Mouse (Mus musculus) gastrocnemius, postnatal 14 days (tissue): ENCODE data around the gene Rgs10. TPM values are rescaled to one million over a fixed set of nuclear protein-coding genes. Genes with fewer than 3 reads are reported as not detected.

Source experiments
- DNase-seq: peaks from one replicate; pipeline ENCODE4 v3.0.0; 2021; ENCODE audit warnings: mixed read lengths
- intact Hi-C: fragments of 180-260 bp; cut with DNase I; formaldehyde crosslinking; loops from one replicate; pipeline ENCODE4 v1.15.1; 2025; ENCODE audit warnings: low total_unique reads
- total RNA-seq, 2 experiments: library from RNA; stranded (reverse); gene quantifications; 2 replicates each; pipeline ENCODE4 v1.2.3; 2021

The Rgs10 gene
- total RNA-seq, 2 experiments from 2014 or later, result 5.4 to 6.1 TPM

DNA sequence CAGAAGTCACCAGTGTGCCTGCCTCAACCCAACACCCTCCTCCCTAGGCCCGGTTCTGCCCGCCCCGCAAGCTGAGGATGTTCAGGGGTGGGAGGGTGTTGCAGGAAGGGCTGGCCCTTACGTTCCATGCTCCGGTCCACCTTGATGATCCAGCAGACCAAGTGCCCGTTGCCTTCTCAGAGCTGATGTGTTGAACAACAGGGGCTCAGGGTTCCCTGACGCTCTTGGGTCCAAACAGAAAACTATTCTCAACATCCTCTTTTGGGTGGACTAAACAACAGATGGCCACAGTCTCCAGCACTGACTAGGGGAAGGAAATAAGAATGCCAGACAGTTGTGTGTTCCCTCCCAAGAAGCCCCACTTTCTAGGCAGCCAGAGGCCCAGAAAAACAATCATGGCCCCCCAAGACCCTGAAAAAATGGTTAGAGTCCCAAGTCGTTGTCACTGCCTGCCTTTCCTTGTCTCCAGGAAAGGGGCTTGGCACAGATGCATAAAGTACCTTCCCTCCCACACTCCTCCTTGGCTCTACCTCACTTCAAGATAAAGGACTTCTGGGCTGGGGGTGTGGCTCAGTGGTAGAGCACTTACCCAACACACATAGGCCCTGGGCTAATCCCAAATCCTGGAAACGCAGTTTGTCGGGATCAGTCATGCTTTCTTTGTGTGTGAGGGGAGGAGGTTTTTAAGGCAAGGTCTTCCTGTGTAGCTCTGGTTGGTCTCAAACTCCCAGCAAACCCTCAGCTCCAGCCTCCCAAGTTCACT lies 6.3 kb downstream of the Rgs10 start:
- DNase-seq, result no peak
- intact Hi-C loops, result no loop called here

DNA sequence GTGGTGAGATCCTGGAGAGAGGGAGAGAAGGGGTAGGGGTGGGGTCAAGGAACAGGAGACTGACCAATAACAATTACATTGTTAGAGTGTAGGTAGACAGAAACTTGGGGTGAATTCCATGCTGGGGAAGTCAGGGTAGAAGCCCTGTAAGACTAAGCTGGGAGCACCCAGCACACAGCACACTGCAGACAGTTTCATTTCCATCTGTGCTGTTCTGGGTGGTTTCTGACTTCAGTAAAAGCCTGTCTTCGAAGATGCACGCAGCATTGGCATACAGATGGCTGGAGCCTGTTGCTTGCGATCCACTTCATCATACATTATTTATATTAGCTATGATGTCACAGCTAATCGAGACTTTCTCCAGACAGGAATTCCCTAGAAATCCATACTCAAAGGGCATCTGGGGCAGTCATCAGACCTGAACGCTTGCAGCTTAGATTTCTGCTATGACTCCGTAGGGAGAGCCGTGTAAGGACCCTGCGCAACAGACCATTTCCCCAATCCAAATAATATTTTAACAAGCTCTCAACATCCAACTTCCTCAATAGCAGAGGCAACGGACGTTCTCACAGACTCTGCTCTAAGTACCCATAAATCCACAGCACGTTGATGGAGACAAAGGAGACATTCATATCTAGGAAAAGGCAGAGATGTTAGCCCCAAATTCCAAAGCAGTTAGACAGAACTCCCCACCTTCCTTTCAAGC lies 7.7 kb downstream of the Rgs10 start:
- DNase-seq, result no peak
- intact Hi-C loops, result no loop called here

DNA sequence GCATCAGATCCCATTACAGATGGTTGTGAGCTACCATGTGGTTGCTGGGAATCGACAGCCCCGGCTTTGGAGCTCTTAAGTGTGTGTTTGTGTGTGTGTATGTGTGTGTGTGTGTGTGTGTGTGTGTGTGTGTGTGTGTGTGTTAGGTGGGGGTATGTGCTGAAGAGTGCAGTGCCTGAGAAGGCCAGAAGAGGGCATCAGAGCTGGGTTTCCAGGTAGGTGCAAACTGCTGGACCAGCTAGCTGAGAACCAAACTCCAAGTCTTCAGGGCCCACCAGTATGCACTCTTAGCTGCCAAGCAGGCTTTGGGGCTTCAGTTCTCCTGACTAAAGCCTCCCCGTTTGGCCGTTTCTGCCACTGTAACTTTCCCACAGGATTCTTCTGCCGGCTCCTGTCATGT lies 10.3 kb downstream of the Rgs10 start:
- no peak for DNase-seq
- intact Hi-C loops, result no loop called here

DNA sequence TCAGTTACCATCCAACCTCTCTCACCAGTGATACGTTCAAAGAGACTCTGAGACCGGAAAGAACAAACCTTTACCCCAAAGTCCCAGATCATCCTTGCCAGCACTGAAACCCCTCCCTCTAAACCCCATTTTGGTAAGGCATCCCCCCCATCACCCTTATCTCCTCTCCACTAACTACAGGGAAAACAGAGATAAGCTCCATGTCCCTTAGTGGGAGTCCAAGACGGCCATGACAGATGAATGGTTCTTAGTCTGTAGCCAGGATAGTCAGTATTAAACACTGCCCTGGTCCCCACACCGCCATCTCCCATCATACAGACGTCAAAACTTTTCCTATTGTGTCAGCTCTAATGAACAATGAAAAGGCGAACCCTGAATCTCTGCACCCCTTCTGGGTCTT lies 14.6 kb downstream of the Rgs10 start:
- intact Hi-C loops, result no loop called here
- DNase-seq, result no peak

DNA sequence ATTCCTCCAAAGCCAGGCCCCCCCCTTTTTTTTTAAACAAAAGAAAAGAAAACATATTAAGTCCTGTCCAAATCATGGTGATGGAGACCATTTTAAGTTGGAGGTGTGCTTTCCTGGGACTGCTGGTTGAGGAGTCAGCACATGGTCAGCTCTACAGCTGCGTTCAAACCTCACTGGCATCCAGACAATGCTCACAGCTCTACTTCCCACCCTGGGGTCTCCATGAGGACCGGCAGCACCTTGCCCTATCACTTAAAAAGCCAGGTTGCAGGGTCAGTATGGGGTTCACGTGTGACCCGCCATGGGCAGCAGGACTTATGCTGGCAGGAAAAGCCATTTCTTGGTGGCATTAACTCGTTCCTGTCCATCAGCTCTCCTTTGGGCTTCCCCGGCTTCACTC lies 15.0 kb downstream of the Rgs10 start:
- intact Hi-C loops, result no loop called here
- DNase-seq, result no peak

DNA sequence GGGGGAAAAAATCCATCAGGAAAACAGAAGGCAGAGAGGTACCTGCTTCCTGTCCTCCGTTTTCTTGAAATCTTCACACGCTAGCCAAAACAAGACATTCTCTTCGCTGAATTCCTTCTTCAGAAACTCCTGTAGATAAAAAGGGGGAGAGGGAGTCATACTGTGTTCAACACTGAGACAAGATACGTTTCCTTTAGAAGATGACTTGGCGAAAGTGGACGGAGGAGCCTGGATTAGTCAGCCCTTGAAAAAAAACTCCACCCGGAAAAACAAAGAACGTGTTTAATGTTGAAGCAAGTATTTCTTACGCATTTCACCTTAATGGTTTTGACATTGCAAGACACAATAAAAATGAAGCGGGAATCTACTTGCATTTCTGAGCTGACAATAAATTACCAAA lies 15.4 kb downstream of the Rgs10 start:
- intact Hi-C loops, result no loop called here
- no peak for DNase-seq

DNA sequence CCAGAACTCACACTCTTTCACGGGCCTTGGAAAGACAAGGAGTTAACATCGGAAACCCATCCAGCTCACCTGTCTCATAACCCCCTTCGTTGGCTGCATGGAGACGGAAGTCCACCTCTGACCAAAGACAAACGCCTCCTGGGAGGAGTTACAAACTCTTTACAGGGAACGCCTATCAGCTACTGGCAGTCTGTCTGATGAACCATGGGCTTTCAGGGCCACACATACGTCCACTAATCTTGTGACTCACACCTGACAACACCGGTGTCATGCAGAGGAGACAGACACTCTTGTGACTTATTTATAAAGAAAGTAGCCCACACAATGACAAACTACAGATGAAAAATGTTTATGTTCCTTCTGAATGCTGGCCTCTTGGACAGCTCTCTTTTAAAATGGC lies 16.0 kb downstream of the Rgs10 start:
- intact Hi-C loops, result no loop called here
- DNase-seq, result no peak

DNA sequence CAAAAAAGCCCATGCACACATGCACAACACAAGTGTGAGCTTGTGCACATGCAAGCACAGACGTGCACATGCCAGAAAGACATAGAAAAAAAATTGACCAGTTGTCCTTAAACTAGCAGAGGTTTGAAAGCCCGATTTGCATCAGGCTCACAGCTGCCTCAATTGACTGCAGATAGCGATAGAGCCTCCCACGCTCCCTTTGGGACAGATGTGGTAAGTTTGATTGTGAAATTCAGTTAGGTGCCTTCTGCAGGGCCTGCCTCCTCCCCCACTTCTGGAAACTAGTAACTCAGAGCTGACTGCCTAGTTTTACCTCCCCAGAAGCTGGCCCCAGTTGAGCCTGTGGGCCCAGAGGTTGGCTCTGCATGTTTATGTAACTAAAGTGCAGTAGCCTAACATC lies 19.9 kb downstream of the Rgs10 start:
- intact Hi-C loops, result no loop called here
- DNase-seq, result no peak

DNA sequence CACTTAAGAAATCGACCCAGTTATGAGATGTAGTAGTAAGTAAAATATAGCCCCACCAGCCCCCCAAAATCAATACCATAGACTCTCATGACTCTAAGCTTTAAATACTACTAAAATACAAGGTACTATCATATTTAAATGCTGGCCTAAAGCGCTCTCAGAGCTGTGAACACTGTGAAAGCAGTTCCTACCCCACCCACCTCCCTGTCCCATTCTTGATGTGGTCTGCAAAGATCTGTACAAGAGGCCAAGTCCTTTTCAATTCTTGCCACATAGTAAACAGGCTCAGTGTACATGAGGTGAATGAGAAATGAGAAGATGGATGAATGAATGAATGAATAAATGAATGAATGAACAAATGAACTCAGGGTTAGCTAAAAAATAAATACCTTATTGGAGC lies 21.5 kb downstream of the Rgs10 start:
- no peak for DNase-seq

DNA sequence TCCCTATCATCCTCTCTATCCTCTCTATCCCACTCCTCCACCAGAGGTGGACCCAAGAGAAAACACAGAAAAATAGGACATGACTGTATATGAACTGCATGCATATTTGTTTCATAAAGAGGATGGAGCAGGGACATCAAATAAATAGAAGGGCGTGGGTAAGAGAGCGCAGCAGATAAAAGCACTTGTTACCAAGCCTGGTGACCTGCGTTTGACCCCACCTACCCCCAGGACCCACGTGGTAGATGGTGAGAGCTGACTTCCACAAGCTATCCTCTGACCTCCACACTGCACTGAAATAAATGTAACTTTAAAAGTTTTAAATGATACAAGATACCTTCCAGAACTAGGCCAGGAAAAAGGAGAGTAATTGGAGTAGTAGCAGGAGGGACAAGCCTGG lies 24.8 kb downstream of the Rgs10 start:
- intact Hi-C loops, result no loop called here

More for the DNA sequence above, 21.5 kb downstream of the Rgs10 start:
- intact Hi-C loops, result no loop called here

DNA sequence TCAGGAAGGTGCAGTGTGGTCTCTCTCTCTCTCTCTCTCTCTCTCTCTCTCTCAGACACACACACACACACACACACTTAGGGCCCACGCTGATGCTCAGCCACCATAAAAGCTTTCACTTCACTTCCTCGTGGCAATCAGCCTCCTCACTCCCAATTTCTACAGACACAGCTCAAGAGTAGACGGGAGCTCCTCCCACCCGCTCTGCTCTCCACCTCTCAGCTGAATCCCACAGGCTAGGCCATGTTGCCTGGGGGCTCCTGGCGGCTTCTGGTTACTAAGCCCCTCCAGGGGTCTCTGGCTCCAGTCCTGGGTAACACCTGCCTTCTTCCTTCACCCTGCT lies 25.6 kb downstream of the Rgs10 start:
- intact Hi-C loops, result no loop called here
- no peak for DNase-seq

More for the DNA sequence above, 24.8 kb downstream of the Rgs10 start:
- no peak for DNase-seq

DNA sequence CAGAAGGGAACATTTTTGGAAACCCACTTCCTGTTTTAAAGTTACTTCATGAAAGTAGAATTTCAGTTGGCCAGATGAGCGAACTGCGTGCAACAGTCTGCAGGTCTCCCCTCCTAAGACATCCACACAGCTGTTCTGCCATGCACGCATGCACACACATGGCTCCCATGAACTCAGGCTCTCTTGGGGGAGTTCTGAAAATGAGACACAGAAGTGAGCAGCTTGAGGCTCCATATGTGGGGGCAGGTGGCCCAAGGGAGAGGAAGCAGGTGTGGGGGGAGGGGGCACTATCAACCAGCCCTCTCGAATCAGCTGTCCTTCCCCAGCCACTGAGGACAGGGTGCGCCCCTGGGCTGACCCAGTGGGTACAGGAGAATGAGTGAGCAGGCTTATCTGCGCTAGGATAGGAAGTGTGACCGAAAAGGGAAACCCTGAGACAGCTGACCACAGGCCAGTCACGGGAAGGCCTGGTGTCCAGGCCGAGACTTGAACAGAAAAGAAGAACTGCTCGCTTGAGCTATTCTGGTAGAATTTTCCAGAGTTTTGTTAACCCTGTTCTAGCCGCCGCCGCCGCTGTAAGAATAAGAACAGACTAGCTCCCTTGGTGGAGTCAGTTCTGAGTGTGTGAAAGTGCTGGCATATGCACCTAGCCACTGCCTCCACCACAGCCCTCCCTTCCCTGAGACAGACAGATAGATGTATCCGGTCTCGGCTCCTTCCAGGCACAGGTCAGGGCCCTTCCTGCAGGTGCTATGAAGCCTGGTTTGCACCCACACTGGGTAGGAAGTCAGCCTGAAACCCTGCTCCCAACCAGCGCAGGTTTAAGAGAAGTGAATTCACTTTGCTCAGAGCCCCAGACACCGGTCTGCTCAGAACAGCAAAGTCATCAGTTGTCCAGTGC lies 26.2 kb downstream of the Rgs10 start:
- intact Hi-C loops, result no loop called here
- no peak for DNase-seq

DNA sequence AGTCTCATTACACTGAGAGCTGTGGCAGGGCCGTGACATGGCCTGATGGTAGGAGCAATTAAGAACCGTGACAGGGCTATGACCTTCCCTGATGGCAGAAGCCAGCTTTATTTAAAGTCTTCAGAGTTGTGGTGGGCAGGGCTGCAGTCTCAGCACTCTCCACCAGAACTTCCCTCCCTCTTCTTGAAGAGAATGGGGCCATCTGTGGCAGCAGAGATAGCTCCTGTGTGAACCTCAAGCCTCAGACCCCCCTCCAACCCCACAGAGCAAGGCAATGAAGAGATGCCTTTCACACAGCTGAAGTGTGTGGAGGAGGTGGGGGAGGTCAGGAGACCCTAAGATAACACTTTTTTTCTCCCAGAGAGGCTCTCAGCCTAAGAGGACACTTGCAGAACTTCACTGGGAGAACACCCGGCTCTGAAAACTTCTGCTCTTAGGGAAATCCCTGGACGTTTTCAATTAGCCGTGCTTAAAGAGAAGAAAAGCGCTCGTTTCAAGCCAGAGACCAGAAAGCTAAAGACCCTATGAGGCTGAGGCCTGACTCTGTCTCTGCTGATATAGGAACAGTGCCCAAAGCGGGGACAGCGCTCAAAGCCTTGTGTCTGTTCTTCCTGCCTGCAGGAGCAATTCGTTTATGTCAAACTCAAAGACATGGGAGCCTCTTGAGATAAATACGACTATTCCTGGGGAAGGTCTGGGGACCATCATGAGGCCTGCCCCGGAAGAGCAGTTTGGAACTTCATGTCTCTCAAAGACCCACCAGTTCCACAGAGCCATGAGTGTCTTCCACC lies 27.1 kb downstream of the Rgs10 start:
- intact Hi-C loops, result no loop called here
- DNase-seq, result no peak

DNA sequence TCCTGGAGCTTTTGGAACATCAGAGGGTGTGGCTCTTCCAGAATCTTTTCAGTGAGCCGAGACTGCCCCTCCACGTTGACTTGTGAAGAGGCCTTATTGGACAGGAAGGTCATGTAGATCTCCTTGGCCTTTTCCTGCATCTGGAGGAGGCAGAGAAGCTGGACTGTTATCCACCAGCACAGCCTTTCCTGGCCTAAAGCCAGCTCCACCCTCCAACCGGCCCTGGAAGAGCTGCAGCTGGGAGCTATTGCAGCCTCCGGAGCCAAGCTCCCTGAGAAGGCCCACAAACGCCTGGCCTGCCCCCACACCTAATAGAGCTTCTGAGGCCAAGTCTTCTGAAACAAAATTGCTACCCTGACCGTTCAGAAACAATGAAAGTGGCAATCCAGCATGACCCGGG lies 29.6 kb downstream of the Rgs10 start:
- DNase-seq, result peak; percentile 88
- intact Hi-C loops, result no loop called here

DNA sequence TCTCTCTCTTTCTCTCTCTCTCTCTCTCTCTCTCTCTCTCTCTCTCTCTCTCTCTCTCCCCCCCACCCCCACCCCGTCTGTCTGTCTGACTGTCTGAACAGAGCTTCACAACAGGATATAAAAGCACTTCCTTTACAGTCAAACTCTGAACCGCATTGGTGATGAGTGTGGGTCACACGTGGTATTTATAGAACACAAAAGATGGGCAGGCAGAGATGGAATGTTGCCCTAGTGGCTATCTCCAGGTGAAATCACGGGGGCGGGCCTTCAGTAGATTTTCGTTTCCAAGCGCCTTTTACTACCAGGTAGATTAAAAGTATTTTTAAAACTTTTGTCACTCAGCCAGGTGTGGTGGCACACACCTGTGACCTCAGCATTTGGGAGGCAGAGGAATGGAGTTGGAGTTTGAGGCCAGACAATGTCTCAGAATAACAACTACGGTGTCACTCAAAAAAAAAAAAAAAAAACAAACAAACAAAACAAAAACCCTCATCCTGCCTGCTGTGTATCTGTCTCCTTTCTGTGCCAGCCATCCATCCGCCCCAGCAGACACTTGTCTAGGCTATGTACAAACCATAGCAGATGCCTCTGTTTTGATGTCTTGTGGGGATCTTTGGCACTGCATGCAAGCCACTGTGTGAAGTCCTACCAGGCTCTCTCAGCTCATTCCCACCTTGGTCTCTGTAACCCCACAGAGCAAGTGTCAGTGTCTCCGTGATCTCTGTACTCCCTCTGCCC lies 34.7 kb downstream of the Rgs10 start:
- no peak for DNase-seq
- intact Hi-C loops, result no loop called here

DNA sequence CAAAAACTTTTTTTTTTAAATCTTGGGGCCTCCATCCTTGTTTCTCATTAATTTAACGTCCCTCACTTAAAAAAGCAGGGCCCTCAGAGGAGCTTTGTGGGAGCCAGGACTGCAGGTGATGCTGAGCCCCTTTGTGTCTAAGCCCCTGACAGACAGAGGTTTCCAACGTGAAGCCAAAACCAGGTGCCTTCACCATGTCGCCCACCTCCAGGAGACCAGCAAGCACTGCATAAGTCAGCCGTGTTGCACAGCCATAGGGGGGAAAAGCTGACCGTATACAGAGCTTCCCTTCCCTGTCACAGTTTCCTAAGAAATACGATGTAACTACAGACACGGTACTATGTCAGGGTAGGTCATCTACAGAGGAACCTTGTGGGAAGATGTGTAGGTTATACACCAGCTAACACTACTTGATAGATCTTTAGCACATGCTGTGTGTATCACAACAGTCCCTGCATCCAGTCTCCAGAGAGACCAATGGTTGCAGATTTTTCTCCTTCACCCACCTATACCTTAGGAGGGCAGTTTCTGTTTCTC lies 35.3 kb downstream of the Rgs10 start:
- intact Hi-C loops, result no loop called here

DNA sequence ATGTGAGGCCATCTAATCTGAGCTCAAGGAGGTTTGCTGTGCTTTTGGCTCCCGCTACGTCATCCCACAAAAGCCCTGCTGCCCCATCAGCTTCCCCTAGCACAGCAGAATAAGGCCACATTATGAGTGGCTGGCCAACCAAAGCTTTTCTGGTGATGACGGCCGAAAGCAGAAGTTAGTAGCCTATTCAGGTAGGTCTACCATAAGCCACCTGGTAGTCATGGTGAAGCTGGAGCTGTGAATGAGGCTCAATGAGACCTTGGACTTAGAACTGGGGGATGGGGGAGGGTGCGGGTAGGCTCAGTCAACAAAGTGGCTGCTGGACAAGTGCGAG lies 36.1 kb downstream of the Rgs10 start:
- intact Hi-C loops, result no loop called here
- no peak for DNase-seq

More for the DNA sequence above, 35.3 kb downstream of the Rgs10 start:
- DNase-seq, result no peak

DNA sequence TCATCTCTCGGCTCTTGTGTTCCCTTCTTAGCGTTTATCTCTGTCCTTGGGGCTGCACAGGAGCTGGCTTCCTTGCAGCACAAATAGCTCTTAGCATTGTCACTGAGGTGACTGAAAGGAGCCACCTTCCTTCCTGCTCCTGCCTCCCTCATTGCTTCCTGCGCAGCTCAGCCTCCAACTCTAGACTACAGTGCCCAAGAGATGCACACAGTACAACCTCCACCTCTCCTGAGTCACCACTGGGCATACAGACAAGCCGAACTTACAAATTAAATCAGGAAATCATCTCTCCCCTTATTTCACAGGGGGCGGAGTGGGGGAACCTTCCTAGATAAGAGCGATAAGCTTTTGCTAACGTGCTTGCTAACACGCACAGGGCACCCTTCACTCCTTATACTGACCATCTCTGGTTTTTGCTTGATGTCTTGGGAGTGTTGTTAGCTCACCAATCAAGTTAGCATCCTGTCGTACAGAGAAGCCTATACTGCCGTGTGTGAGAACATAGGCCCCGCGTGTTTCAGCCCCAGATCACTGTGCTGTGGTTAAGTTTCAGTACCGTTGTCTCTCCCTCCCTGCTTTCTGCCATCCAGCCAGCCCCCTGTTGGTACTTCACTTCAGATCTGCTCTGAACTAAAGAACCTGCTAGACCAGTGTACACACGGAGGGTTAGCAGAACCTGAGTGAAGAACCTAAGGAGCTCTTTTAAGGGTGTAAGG lies 36.6 kb downstream of the Rgs10 start:
- intact Hi-C loops, result no loop called here

More for the DNA sequence above, 36.6 kb downstream of the Rgs10 start:
- DNase-seq, result no peak
